Mouse (Mus musculus): ENCODE results near the gene Prss29. TPM values are rescaled to one million over a fixed set of nuclear protein-coding genes. Genes with fewer than 3 reads are reported as not detected.

The Prss29 gene
- polyA plus RNA-seq, 1 experiment from 2014 or later = not detected

DNA sequence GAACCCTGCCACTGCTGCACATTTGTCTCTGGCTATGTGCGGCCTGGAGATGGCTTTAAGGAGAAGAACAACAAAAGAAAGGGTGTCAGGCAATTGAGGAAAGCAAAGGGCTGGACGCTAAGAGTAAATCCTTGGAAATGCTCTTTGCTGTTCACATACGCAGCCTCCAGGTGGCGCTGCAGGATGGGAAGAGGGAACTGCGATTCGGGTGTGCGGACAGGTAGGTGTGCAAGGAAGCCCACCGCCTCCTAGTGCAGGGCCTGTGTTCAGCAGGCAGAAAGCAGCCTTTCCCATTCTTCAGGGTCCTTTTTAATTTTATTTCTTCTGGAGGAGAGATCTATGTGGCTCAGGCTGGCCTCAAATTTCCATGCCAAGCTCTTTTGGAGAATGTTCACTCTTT, 15.5 kb downstream of the Prss29 start:
- Histone ChIP-seq H3K9ac (replicated peaks) (no peak overlapping the region), H3K4me2 (ENCODE audit: low read depth, low read length) (no peak overlapping the region), H3K4me1 (ENCODE audit: insufficient read depth) (peaks cover 3% of the 10 kb centered on the region; the same call in 1 of the 2 replicates), H3K27ac (ENCODE audit: low read depth) (no peak overlapping the region), H3K27me3 (ENCODE audit: insufficient read depth, low read length) (0 out of 2 replicates have a peak, but pooled peaks cover 4% of the 10 kb centered on the region), H3K9me3 (ENCODE audit: low read length) (no peaks in the 10 kb centered on the region), H3K36me3 (replicated peaks; ENCODE audit: insufficient read depth, low read length) (no peaks in the 10 kb centered on the region), H3K4me3 (ENCODE audit: low read depth, low read length) (no peak overlapping the region)
- WGBS (ENCODE audit: insufficient replicate concordance) = 2% methylated on average over 8 of the region's 8 CpGs
- peak; percentile 77 for DNase-seq
- 0 out of 2 replicates have a peak, but pooled peaks have one; percentile 38 for ATAC-seq
- TF ChIP-seq EP300 (IDR thresholded peaks at IDR 0.05; ENCODE audit: low read depth) (no peak), CTCF (IDR thresholded peaks at IDR 0.05; ENCODE audit: low read depth) (peak; percentile 95)

- DNase-seq (peak; percentile 26), ATAC-seq (peak; percentile 26)
- H3K27ac ChIP-seq (ENCODE audit: low read depth) = peak overlapping the region; percentile 60
- H3K4me1 ChIP-seq (ENCODE audit: insufficient read depth) = peaks cover 17% of the 10 kb centered on the region
- no peaks in the 10 kb centered on the region for H3K9me3 ChIP-seq (ENCODE audit: low read length)
- H3K4me3 ChIP-seq (ENCODE audit: low read depth, low read length) = no peak overlapping the region
- no peak overlapping the region for H3K4me2 ChIP-seq (ENCODE audit: low read depth, low read length)
- H3K27me3 ChIP-seq (ENCODE audit: insufficient read depth, low read length) = 0 out of 2 replicates have a peak, but pooled peaks cover 4% of the 10 kb centered on the region
- TF ChIP-seq EP300 (IDR thresholded peaks at IDR 0.05; ENCODE audit: low read depth) (no peak), CTCF (IDR thresholded peaks at IDR 0.05; ENCODE audit: low read depth) (no peak)
- H3K36me3 ChIP-seq (replicated peaks; ENCODE audit: insufficient read depth, low read length) = no peaks in the 10 kb centered on the region
- 62% methylated on average over 4 of the region's 4 CpGs for WGBS (ENCODE audit: insufficient replicate concordance)
- H3K9ac ChIP-seq (replicated peaks) = no peak overlapping the region
Measured at GRCm38 (mm10) chr17:25338218-25338617, 19.8 kb downstream of the Prss29 start.

DNA sequence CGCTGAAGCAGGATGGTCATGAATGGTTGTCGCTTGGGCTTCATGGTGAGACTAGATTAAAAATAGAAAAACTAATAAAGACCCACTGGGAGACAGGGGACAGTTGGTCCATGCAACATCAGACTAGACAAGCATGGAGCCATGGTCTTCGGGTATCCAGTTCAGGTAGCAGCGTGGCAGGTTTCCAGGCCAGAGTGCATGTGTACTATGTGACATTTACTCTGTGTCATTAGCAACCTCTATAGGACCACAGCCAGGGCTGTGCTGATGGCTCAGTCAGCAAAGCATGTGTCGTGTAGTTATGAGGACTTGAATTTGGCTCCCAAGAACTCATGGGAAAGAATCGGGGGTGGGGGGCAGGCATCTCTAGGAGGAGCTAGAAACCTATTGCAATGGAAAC, 21.5 kb downstream of the Prss29 start:
- TF ChIP-seq EP300 (IDR thresholded peaks at IDR 0.05; ENCODE audit: low read depth) (no peak), CTCF (IDR thresholded peaks at IDR 0.05; ENCODE audit: low read depth) (no peak)
- no peak overlapping the region for H3K4me3 ChIP-seq (ENCODE audit: low read depth, low read length)
- DNase-seq (peak; percentile 50), ATAC-seq (peak; percentile 54)
- peaks cover 17% of the 10 kb centered on the region for H3K4me1 ChIP-seq (ENCODE audit: insufficient read depth)
- H3K27me3 ChIP-seq (ENCODE audit: insufficient read depth, low read length) = no peaks in the 10 kb centered on the region
- 72% methylated on average over 6 of the region's 6 CpGs for WGBS (ENCODE audit: insufficient replicate concordance)
- peak overlapping the region; percentile 68 for H3K27ac ChIP-seq (ENCODE audit: low read depth)
- H3K9me3 ChIP-seq (ENCODE audit: low read length) = no peaks in the 10 kb centered on the region
- H3K36me3 ChIP-seq (replicated peaks; ENCODE audit: insufficient read depth, low read length) = no peaks in the 10 kb centered on the region
- H3K9ac ChIP-seq (replicated peaks) = no peak overlapping the region
- no peak overlapping the region for H3K4me2 ChIP-seq (ENCODE audit: low read depth, low read length)

DNA sequence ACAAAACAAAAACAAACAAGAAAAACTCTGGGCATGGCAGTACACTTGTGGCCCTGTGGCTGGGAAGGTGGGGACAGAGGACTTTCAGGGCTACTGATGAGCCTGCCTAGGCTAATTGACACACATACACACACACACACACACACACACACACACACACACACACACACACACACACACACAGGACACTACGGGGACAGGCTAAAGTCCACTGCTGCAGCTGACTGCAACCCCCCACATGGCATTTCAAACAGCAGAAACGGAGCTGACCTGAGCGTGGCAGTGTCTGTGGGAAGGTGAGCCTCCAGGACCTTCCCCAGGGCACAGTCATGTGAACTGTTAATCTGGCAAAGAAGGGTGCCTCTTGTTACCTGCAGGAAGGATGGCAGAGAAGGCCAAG, 23.0 kb downstream of the Prss29 start:
- no peak overlapping the region for H3K4me3 ChIP-seq (ENCODE audit: low read depth, low read length)
- no peaks in the 10 kb centered on the region for H3K36me3 ChIP-seq (replicated peaks; ENCODE audit: insufficient read depth, low read length)
- no peaks in the 10 kb centered on the region for H3K9me3 ChIP-seq (ENCODE audit: low read length)
- no peak overlapping the region for H3K4me2 ChIP-seq (ENCODE audit: low read depth, low read length)
- H3K27me3 ChIP-seq (ENCODE audit: insufficient read depth, low read length) = no peaks in the 10 kb centered on the region
- H3K4me1 ChIP-seq (ENCODE audit: insufficient read depth) = peaks cover 17% of the 10 kb centered on the region
- peak overlapping the region; percentile 71 for H3K27ac ChIP-seq (ENCODE audit: low read depth)
- no peak overlapping the region for H3K9ac ChIP-seq (replicated peaks)
- peak; percentile 76 for DNase-seq
- WGBS (ENCODE audit: insufficient replicate concordance) = 54% methylated on average over 3 of the region's 3 CpGs
- TF ChIP-seq CTCF (IDR thresholded peaks at IDR 0.05; ENCODE audit: low read depth) (no peak), EP300 (IDR thresholded peaks at IDR 0.05; ENCODE audit: low read depth) (no peak)
- ATAC-seq = peak; percentile 93

GRCm38 (mm10) chr17:25345462-25345861, 27.0 kb downstream of the Prss29 start, which contains the start of gene Tpsab1:
Gene Tpsab1 (minus strand): TSS chr17:25345562.
- Histone ChIP-seq H3K9ac (replicated peaks) (no peak within 1 kb of the TSS), H3K9me3 (ENCODE audit: low read length) (no peaks in the 10 kb centered on the region), H3K36me3 (replicated peaks; ENCODE audit: insufficient read depth, low read length) (no peaks in the 10 kb centered on the region), H3K4me1 (ENCODE audit: insufficient read depth) (peaks cover 12% of the 10 kb centered on the region), H3K27me3 (ENCODE audit: insufficient read depth, low read length) (no peaks in the 10 kb centered on the region), H3K27ac (ENCODE audit: low read depth) (no peak within 1 kb of the TSS), H3K4me3 (ENCODE audit: low read depth, low read length) (no peak within 1 kb of the TSS), H3K4me2 (ENCODE audit: low read depth, low read length) (no peak within 1 kb of the TSS)
- ATAC-seq (no peak), DNase-seq (no peak)
- TF ChIP-seq EP300 (IDR thresholded peaks at IDR 0.05; ENCODE audit: low read depth) = no peak
- no peak for TF ChIP-seq CTCF (IDR thresholded peaks at IDR 0.05; ENCODE audit: low read depth)
- WGBS (ENCODE audit: insufficient replicate concordance) = 77% methylated on average over 4 of the region's 4 CpGs

GRCm38 (mm10) chr17:25361291-25361690, 42.8 kb downstream of the Prss29 start:
- DNase-seq (no peak), ATAC-seq (no peak)
- Histone ChIP-seq H3K9ac (replicated peaks) (no peak overlapping the region), H3K9me3 (ENCODE audit: low read length) (no peaks in the 10 kb centered on the region), H3K4me1 (ENCODE audit: insufficient read depth) (no peaks in the 10 kb centered on the region), H3K4me3 (ENCODE audit: low read depth, low read length) (no peak overlapping the region), H3K27ac (ENCODE audit: low read depth) (no peak overlapping the region), H3K4me2 (ENCODE audit: low read depth, low read length) (no peak overlapping the region), H3K36me3 (replicated peaks; ENCODE audit: insufficient read depth, low read length) (no peaks in the 10 kb centered on the region), H3K27me3 (ENCODE audit: insufficient read depth, low read length) (no peaks in the 10 kb centered on the region)
- WGBS (ENCODE audit: insufficient replicate concordance) = 53% methylated on average over 2 of the region's 2 CpGs
- TF ChIP-seq EP300 (IDR thresholded peaks at IDR 0.05; ENCODE audit: low read depth) (no peak), CTCF (IDR thresholded peaks at IDR 0.05; ENCODE audit: low read depth) (no peak)

All from liver, postnatal 0 days (tissue).